Mouse (Mus musculus) neural tube, embryonic 12.5 days (tissue): ENCODE results near the gene Pemt. TPM values are rescaled to one million over a fixed set of nuclear protein-coding genes. Genes with fewer than 3 reads are reported as not detected.

Experiments used
- ATAC-seq: fragments of 200-750 bp; cut with Nextera tagmentation; 2 replicates; pipeline ENCODE4 v1.8.0; 2017; ENCODE audit warnings: low read depth, mild to moderate bottlenecking, moderate TSS enrichment, moderate library complexity; ENCODE audit not compliant: low FRiP score
- H3K27ac ChIP-seq: fragments of 300-500 bp; sonication (generic); 2 replicates; pipeline ENCODE4 v1.5.1; 2016
- H3K27me3 ChIP-seq: fragments of 300-500 bp; sonication (generic); replicated peaks from 2 replicates; pipeline ENCODE4 v1.6.1; 2016; ENCODE audit warnings: mild to moderate bottlenecking
- H3K36me3 ChIP-seq: fragments of 300-500 bp; sonication (generic); 2 replicates; pipeline ENCODE4 v1.6.1; 2016; ENCODE audit warnings: mild to moderate bottlenecking
- H3K4me1 ChIP-seq: fragments of 300-500 bp; sonication (generic); 2 replicates; pipeline ENCODE4 v1.6.1; 2016
- H3K4me2 ChIP-seq: fragments of 300-500 bp; sonication (generic); replicated peaks from 2 replicates; pipeline ENCODE4 v1.6.1; 2016; ENCODE audit warnings: mild to moderate bottlenecking
- H3K4me3 ChIP-seq: fragments of 300-500 bp; sonication (generic); 2 replicates; pipeline ENCODE4 v1.5.1; 2016
- H3K9ac ChIP-seq: fragments of 300-500 bp; sonication (generic); 2 replicates; pipeline ENCODE4 v1.6.1; 2016; ENCODE audit warnings: mild to moderate bottlenecking
- H3K9me3 ChIP-seq: fragments of 300-500 bp; sonication (generic); 2 replicates; pipeline ENCODE4 v1.6.1; 2016; ENCODE audit warnings: mild to moderate bottlenecking
- WGBS: fragments of 180-500 bp; shearing (Covaris S2); methylation state at CpG from one replicate; pipeline ENCODE4 v1.1.7; 2016; 5-methylcytosine and 5-hydroxymethylcytosine counted together
- polyA plus RNA-seq: library from polyadenylated mRNA; unstranded; fragments of >200 nt; fragmentation: Nextera tagmentation; extraction: Ambion mirVana; gene quantifications from 2 replicates; pipeline ENCODE4 v1.2.1, GENCODE M21; 2016

Pemt gene
- polyA plus RNA-seq: 4.9 and 6.1 TPM in 2 replicates

- under 1% methylated on average over 44 of the region's 44 CpGs for WGBS
- peak within 1 kb of the TSS; percentile 65 for H3K4me2 ChIP-seq
- H3K27me3 ChIP-seq: no peaks in the 10 kb centered on the region
- H3K9ac ChIP-seq: peak within 1 kb of the TSS; percentile 56
- ATAC-seq: peak; percentile 99
- H3K4me1 ChIP-seq: no peaks in the 10 kb centered on the region
- no peaks in the 10 kb centered on the region for H3K36me3 ChIP-seq
- H3K9me3 ChIP-seq: no peaks in the 10 kb centered on the region
- peak within 1 kb of the TSS; percentile 53 for H3K4me3 ChIP-seq
- H3K27ac ChIP-seq: peak within 1 kb of the TSS; percentile 39; the same call in 1 of the 2 replicates
These were observed at the start of gene Pemt for GRCm38 (mm10) chr11:60046058-60046735. Gene Pemt (minus strand): TSS chr11:60046489.

GRCm38 (mm10) chr11:60094909-60095810, 48.9 kb upstream of the Pemt start:
- Histone ChIP-seq H3K4me1 (peaks cover 25% of the 10 kb centered on the region), H3K9me3 (no peaks in the 10 kb centered on the region), H3K36me3 (no peaks in the 10 kb centered on the region), H3K27me3 (no peaks in the 10 kb centered on the region), H3K4me2 (0 out of 2 replicates have a peak overlapping the region, but pooled peaks have one; percentile 9), H3K4me3 (no peak overlapping the region), H3K9ac (0 out of 2 replicates have a peak overlapping the region, but pooled peaks have one; percentile 1), H3K27ac (peak overlapping the region; percentile 42; the same call in 1 of the 2 replicates)
- WGBS: 54% methylated on average over 9 of the region's 9 CpGs
- no peak for ATAC-seq

- peaks cover 26% of the 10 kb centered on the region for H3K4me1 ChIP-seq
- H3K27ac ChIP-seq: 0 out of 2 replicates have a peak overlapping the region, but pooled peaks have one; percentile 20
- no peaks in the 10 kb centered on the region for H3K27me3 ChIP-seq
- H3K9ac ChIP-seq: 0 out of 2 replicates have a peak overlapping the region, but pooled peaks have one; percentile 26
- H3K4me2 ChIP-seq: no peak overlapping the region; the same call in 1 of the 2 replicates
- ATAC-seq: no peak
- H3K9me3 ChIP-seq: no peaks in the 10 kb centered on the region
- no peaks in the 10 kb centered on the region for H3K36me3 ChIP-seq
- H3K4me3 ChIP-seq: no peak overlapping the region
- WGBS: 37% methylated on average over 7 of the region's 7 CpGs
These were observed 47.8 kb upstream of the Pemt start for GRCm38 (mm10) chr11:60093984-60094587.

GRCm38 (mm10) chr11:60093227-60093626, 46.9 kb upstream of the Pemt start:
- Histone ChIP-seq H3K27me3 (no peaks in the 10 kb centered on the region), H3K27ac (no peak overlapping the region), H3K9me3 (no peaks in the 10 kb centered on the region), H3K9ac (no peak overlapping the region), H3K4me2 (no peak overlapping the region), H3K36me3 (no peaks in the 10 kb centered on the region), H3K4me1 (peaks cover 28% of the 10 kb centered on the region), H3K4me3 (no peak overlapping the region)
- ATAC-seq: no peak

- no peak overlapping the region for H3K4me3 ChIP-seq
- peaks cover 28% of the 10 kb centered on the region for H3K4me1 ChIP-seq
- H3K9ac ChIP-seq: no peak overlapping the region
- no peaks in the 10 kb centered on the region for H3K36me3 ChIP-seq
- no peak overlapping the region for H3K27ac ChIP-seq
- H3K27me3 ChIP-seq: no peaks in the 10 kb centered on the region
- H3K9me3 ChIP-seq: no peaks in the 10 kb centered on the region
- WGBS: 71% methylated on average over 7 of the region's 7 CpGs
- H3K4me2 ChIP-seq: no peak overlapping the region
- no peak for ATAC-seq
These were observed 45.1 kb upstream of the Pemt start for GRCm38 (mm10) chr11:60091422-60091761.

GRCm38 (mm10) chr11:60090696-60091421, 44.6 kb upstream of the Pemt start:
- H3K9ac ChIP-seq: no peak overlapping the region
- no peak overlapping the region for H3K4me2 ChIP-seq
- peaks cover 28% of the 10 kb centered on the region for H3K4me1 ChIP-seq
- H3K9me3 ChIP-seq: no peaks in the 10 kb centered on the region
- H3K27me3 ChIP-seq: no peaks in the 10 kb centered on the region
- H3K4me3 ChIP-seq: no peak overlapping the region
- no peaks in the 10 kb centered on the region for H3K36me3 ChIP-seq
- no peak overlapping the region for H3K27ac ChIP-seq
- ATAC-seq: no peak
- WGBS: 77% methylated on average over 5 of the region's 5 CpGs

- H3K4me2 ChIP-seq: no peak overlapping the region
- H3K4me1 ChIP-seq: peaks cover 13% of the 10 kb centered on the region; the same call in 1 of the 2 replicates
- no peaks in the 10 kb centered on the region for H3K36me3 ChIP-seq
- H3K27ac ChIP-seq: no peak overlapping the region
- no peak overlapping the region for H3K4me3 ChIP-seq
- ATAC-seq: peak; percentile 58; the same call in 1 of the 2 replicates
- no peak overlapping the region for H3K9ac ChIP-seq
- no peaks in the 10 kb centered on the region for H3K27me3 ChIP-seq
- WGBS: 46% methylated on average over 4 of the region's 4 CpGs
- H3K9me3 ChIP-seq: no peaks in the 10 kb centered on the region
These were observed 42.7 kb upstream of the Pemt start for GRCm38 (mm10) chr11:60088947-60089346.

- 65% methylated on average over 1 of the region's 1 CpGs for WGBS
- H3K9ac ChIP-seq: no peak overlapping the region
- no peaks in the 10 kb centered on the region for H3K36me3 ChIP-seq
- no peaks in the 10 kb centered on the region for H3K9me3 ChIP-seq
- H3K4me2 ChIP-seq: no peak overlapping the region
- H3K27me3 ChIP-seq: no peaks in the 10 kb centered on the region
- no peak for ATAC-seq
- H3K27ac ChIP-seq: no peak overlapping the region
- no peak overlapping the region for H3K4me3 ChIP-seq
- 0 out of 2 replicates have a peak, but pooled peaks cover 3% of the 10 kb centered on the region for H3K4me1 ChIP-seq
These were observed 40.4 kb upstream of the Pemt start for GRCm38 (mm10) chr11:60086676-60087075.

- no peak for ATAC-seq
- Histone ChIP-seq H3K4me1 (0 out of 2 replicates have a peak, but pooled peaks cover 3% of the 10 kb centered on the region), H3K9ac (no peak overlapping the region), H3K36me3 (no peaks in the 10 kb centered on the region), H3K27ac (no peak overlapping the region), H3K27me3 (no peaks in the 10 kb centered on the region), H3K4me3 (no peak overlapping the region), H3K9me3 (no peaks in the 10 kb centered on the region), H3K4me2 (no peak overlapping the region)
- WGBS: 46% methylated on average over 2 of the region's 2 CpGs
These were observed 38.3 kb upstream of the Pemt start for GRCm38 (mm10) chr11:60084589-60084988.

GRCm38 (mm10) chr11:60076790-60077189, 30.5 kb upstream of the Pemt start:
- Histone ChIP-seq H3K4me3 (no peak overlapping the region), H3K36me3 (no peaks in the 10 kb centered on the region)

GRCm38 (mm10) chr11:60076183-60076582, 29.9 kb upstream of the Pemt start:
- no peak overlapping the region for H3K4me3 ChIP-seq
- H3K27ac ChIP-seq: no peak overlapping the region
- no peak for ATAC-seq
- no peaks in the 10 kb centered on the region for H3K9me3 ChIP-seq
- no peak overlapping the region for H3K4me2 ChIP-seq
- H3K36me3 ChIP-seq: no peaks in the 10 kb centered on the region
- WGBS: 92% methylated on average over 3 of the region's 3 CpGs
- no peaks in the 10 kb centered on the region for H3K4me1 ChIP-seq
- H3K27me3 ChIP-seq: no peaks in the 10 kb centered on the region
- H3K9ac ChIP-seq: no peak overlapping the region

More at GRCm38 (mm10) chr11:60076790-60077189, 30.5 kb upstream of the Pemt start:
- Histone ChIP-seq H3K27ac (no peak overlapping the region), H3K9ac (no peak overlapping the region), H3K4me1 (no peaks in the 10 kb centered on the region), H3K27me3 (no peaks in the 10 kb centered on the region), H3K4me2 (no peak overlapping the region), H3K9me3 (no peaks in the 10 kb centered on the region)
- no peak for ATAC-seq
- 15% methylated on average over 4 of the region's 4 CpGs for WGBS
